Mouse (Mus musculus): ENCODE measurements around the gene Irf3.

Irf3 gene

GRCm38 (mm10) chr7:44997231-44997939, at the start of gene Irf3:
TSS of gene Irf3 (plus strand) at chr7:44997648.
- peak; percentile 99 for DNase-seq (ENCODE audit: low read depth)

GRCm38 (mm10) chr7:44949922-44950321, 47.5 kb upstream of the Irf3 start:
- no peak for DNase-seq (ENCODE audit: low read depth)

- DNase-seq (ENCODE audit: low read depth): peak; percentile 82
These were observed 45.5 kb upstream of the Irf3 start for GRCm38 (mm10) chr7:44951960-44952359.

- peak; percentile 98 for DNase-seq (ENCODE audit: low read depth)
These were observed 44.7 kb upstream of the Irf3 start for GRCm38 (mm10) chr7:44952611-44953306.

- no peak for DNase-seq (ENCODE audit: low read depth)
These were observed 43.9 kb upstream of the Irf3 start for GRCm38 (mm10) chr7:44953561-44953960.

GRCm38 (mm10) chr7:44954091-44954885, 43.2 kb upstream of the Irf3 start:
- no peak for DNase-seq (ENCODE audit: low read depth)

GRCm38 (mm10) chr7:44955628-44956027, 41.8 kb upstream of the Irf3 start:
- peak; percentile 75 for DNase-seq (ENCODE audit: low read depth)

GRCm38 (mm10) chr7:44956266-44956665, 41.2 kb upstream of the Irf3 start:
- no peak for DNase-seq (ENCODE audit: low read depth)

GRCm38 (mm10) chr7:44957183-44957835, 40.1 kb upstream of the Irf3 start:
- no peak for DNase-seq (ENCODE audit: low read depth)

GRCm38 (mm10) chr7:44958208-44958607, 39.2 kb upstream of the Irf3 start:
- DNase-seq (ENCODE audit: low read depth): peak; percentile 75

GRCm38 (mm10) chr7:44959281-44959680, 38.2 kb upstream of the Irf3 start:
- DNase-seq (ENCODE audit: low read depth): no peak

- DNase-seq (ENCODE audit: low read depth): no peak
These were observed 37.5 kb upstream of the Irf3 start for GRCm38 (mm10) chr7:44959874-44960511.

- no peak for DNase-seq (ENCODE audit: low read depth)
These were observed 36.9 kb upstream of the Irf3 start for GRCm38 (mm10) chr7:44960512-44960910.

- DNase-seq (ENCODE audit: low read depth): no peak
These were observed 35.1 kb upstream of the Irf3 start for GRCm38 (mm10) chr7:44962337-44962736.

- DNase-seq (ENCODE audit: low read depth): no peak
These were observed 34.6 kb upstream of the Irf3 start for GRCm38 (mm10) chr7:44962831-44963230.

GRCm38 (mm10) chr7:44964990-44965389, 32.5 kb upstream of the Irf3 start:
- no peak for DNase-seq (ENCODE audit: low read depth)

- DNase-seq (ENCODE audit: low read depth): no peak
These were observed 31.5 kb upstream of the Irf3 start for GRCm38 (mm10) chr7:44965975-44966374.

GRCm38 (mm10) chr7:44966638-44967037, 30.8 kb upstream of the Irf3 start:
- no peak for DNase-seq (ENCODE audit: low read depth)

- peak; percentile 89 for DNase-seq (ENCODE audit: low read depth)
These were observed 27.2 kb upstream of the Irf3 start for GRCm38 (mm10) chr7:44970231-44970691.

GRCm38 (mm10) chr7:44971142-44971541, 26.3 kb upstream of the Irf3 start:
- DNase-seq (ENCODE audit: low read depth): no peak

GRCm38 (mm10) chr7:44973415-44974130, 23.9 kb upstream of the Irf3 start:
- DNase-seq (ENCODE audit: low read depth): no peak

All from 416B (cell line).